Comparison of ENCODE assay signal across 7 mouse cellular contexts in the genomic region with DNA sequence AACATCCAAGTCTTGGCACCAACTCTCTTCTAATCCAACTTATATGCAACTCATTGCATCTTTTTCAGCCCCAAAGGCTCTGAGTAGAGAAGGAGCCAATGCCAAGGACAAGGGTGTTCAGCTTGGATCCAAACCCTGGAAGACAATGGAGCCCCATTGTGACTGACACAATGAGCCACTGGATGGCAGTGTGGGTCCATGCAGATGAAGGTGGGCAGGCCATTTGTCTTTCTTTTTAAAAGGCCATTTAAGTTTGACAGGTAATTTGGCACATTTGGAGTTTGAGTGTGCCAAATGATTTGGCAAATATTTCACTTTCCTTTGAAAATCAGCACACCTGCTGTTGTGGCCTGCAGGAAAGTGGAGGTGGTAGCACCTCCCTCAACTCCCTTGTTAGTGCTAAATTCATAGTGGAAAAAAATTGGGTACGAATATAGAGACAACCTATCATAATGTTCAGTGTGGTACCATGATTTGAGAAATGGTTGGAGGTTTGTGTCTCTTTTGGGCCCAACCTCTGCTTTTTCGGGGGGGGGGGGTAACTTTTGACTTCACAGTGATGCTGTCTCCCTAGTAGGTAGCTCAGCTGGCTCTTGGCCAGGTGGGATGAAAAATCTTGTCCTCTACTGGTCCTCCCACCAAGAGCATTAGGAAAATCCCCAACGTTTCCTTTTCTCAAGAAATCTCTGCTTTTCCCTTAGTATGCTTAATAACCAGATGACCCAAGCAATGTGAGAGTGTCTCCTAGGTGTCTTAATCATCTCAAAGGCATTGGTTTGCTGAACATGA.
DNase-seq lines count a peak whose midpoint lies in the region; ATAC-seq lines count a peak whose summit lies in the region.

No protein-coding gene starts in this region.

- peak; percentile 4 to 18 for DNase-seq in CD8-positive naive resting alpha-beta T cell, adult 2 months (ENCODE audit: low read depth in 2 of 2, low spot score in 2 of 2)
- peak; percentile 10 for DNase-seq in MEL-GATA-1-ER (ENCODE audit: extremely low read depth, low read depth)
- peak; percentile 88 for DNase-seq in cerebellum, adult 9-10 months
- DNase-seq in kidney, postnatal 36 days = peak; percentile 50 to 83
- peak; percentile 76 for DNase-seq in lung, postnatal 10 days
- peak; percentile 32 to 35 for DNase-seq in right cerebral cortex, postnatal 36 days (ENCODE audit: low spot score in 2 of 2)

- ATAC-seq in frontal cortex, adult (ENCODE audit: low TSS enrichment) = peak; percentile 86

Comparison
In these comparisons a context has a peak if more than half of its experiments do, and no peak if none do; other contexts are left out.
1. Peak in every context shown above with its lines: DNase-seq and ATAC-seq.
2. DNase-seq: peak in every context shown above with its lines; median percentile 88 in cerebellum, adult 9-10 months; 76 in lung, postnatal 10 days; 66 in kidney, postnatal 36 days; 34 in right cerebral cortex, postnatal 36 days; 11 in CD8-positive naive resting alpha-beta T cell, adult 2 months; 10 in MEL-GATA-1-ER.